Mouse (Mus musculus) E14TG2a.4 (cell line): ENCODE measurements at regions not wholly inside any gene's neighbourhood (a gene's known extent, or its start where the extent isn't known, plus 50 kb on each side); places are given as distances from the start of the nearest gene placed in this dataset.

ENCODE experiments used
- CTCF ChIP-seq: conservative IDR thresholded peaks from 2 replicates; pipeline ENCODE4 v1.5.1; 2014; ENCODE audit warnings: low read length
- NANOG ChIP-seq: IDR thresholded peaks from 2 replicates; pipeline ENCODE4 v1.6.1; 2014; ENCODE audit warnings: borderline replicate concordance, low read length, mixed read lengths
- POU5F1 ChIP-seq: IDR thresholded peaks from 2 replicates; pipeline ENCODE4 v1.6.1; 2014; ENCODE audit warnings: low read length, borderline replicate concordance

DNA sequence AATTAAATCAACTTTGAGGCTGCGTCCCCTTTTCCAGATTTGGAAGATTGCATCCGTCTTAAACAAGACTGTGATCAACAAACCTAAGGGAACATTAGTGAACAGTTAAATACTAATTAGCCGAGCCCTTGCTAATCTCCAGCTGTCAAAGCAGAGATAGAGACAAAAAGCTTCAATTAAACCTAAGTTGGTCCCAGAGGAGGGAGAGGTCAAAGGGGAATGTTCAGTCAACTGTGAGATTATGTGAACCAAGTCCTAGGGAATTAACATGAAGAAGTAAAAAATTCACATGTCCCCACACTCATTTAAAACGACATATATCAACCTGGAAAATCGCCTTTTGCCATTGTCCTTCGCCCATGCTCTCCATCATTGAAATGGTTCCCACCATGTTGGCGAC lies 59.7 kb upstream of the Tbx20 start:
- TF ChIP-seq CTCF: no peak
- TF ChIP-seq POU5F1: no peak
- TF ChIP-seq NANOG: no peak
